Mouse (Mus musculus) Muller cell, postnatal 12 days (primary cell): Measurements from ENCODE around the gene Acsl1.

ENCODE experiments used
- DNase-seq: peaks from one replicate; pipeline ENCODE4 v3.0.0-alpha.2; 2015; ENCODE audit errors: inconsistent ontology term

Acsl1 gene

GRCm38 (mm10) chr8:46504196-46504595 lies 33.4 kb downstream of the Acsl1 start:
- no peak for DNase-seq

GRCm38 (mm10) chr8:46508488-46509395 lies 37.9 kb downstream of the Acsl1 start:
- no peak for DNase-seq

DNA sequence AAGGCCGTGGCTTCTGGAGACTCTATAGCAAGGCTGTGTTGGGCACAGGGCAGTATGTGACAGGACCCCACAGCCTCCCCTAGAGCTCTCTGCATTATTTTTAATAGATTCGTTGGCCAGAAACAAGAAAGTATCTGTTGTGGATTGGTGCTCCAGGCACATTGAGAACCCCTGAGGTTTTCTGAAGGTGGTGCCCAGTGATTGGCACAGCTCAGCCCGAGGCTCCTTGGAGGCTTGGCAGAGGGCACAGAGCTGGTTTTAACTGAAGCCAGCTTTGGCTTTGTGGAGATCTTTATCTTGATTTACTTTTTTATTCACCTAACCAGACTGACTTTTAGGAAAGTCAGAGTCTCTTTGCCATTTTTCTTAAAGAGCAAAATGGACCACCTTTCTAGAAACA lies 38.6 kb downstream of the Acsl1 start:
- no peak for DNase-seq

DNA sequence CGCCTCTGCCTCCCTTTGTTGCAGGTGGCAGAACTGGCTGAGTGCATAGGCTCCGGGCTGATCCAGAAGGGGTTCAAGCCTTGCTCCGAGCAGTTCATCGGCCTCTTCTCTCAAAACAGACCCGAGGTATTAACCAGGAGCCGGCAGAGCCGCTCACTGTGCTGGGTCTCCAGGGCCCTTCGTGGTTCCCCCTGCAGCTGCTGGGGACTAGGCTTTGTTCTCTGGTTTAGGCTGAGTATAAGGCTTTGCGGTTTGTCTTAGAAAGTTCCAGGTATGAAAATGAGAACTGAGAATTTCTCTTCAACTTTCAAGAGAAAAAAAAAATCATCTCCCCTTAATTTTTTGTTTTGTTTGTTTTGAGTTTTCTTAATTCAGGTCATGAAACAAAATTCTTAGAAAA lies 40.5 kb downstream of the Acsl1 start:
- no peak for DNase-seq

DNA sequence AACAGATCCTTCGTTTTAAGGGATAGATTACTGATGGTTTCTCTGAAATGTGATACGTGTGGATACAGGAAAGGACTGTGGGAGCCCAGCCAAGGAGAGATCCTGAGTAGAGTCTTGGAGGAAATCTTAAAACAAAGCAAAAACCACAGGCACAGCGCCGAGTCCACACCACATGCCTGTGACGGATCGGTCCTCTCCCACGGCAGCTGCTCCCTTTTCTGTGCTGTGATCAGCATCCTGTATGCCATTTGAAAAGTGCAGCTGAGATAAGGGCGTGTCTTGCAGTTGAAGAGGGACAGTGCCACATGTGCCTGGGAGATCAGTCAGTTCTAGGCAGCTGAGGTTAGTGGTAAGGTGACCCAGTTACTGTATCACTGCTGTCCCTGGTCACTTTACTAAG lies 41.7 kb downstream of the Acsl1 start:
- DNase-seq, result no peak

DNA sequence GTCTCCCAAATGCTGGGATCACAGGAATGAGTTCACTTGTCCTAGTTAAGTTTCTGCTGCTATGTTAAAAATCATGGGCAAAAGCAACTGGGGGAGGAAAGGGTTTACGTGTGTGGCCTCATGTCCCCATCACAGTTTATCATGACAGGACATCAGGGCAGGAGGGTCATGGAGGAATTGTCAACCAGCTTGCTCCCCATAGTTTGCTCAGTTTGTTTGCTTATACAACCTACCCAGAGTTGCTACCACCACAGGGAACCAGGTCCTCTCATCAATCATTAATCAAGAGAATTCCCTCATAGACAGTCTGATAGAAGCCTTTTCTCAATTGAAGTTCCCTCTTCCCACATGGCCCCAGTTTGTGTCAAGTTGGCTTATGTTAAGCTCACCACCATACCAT lies 43.2 kb downstream of the Acsl1 start:
- DNase-seq, result no peak

DNA sequence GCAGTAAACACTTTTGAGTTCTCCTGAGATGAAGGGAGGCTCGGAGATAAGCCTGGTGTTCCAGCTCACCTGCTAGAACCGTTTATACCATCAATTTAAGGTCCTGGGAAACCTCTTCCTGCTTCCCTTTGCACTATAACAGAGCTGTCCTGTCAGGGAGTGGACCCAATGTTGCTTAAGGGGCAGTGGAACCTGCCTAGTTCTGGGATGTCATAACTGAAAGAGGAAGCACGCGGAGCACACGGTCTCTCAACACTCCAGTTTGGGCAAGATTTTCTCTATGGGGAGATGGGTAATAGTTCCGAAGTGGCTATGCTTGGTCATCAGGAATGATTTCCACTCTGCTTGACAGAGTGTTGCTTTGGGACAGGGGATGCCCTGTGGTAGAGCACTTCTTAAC lies 49.8 kb downstream of the Acsl1 start:
- DNase-seq, result no peak

- DNase-seq, result no peak
These were observed 55.3 kb downstream of the Acsl1 start for GRCm38 (mm10) chr8:46526098-46526497.

- DNase-seq, result no peak
These were observed 56.0 kb downstream of the Acsl1 start for GRCm38 (mm10) chr8:46526821-46527220.

DNA sequence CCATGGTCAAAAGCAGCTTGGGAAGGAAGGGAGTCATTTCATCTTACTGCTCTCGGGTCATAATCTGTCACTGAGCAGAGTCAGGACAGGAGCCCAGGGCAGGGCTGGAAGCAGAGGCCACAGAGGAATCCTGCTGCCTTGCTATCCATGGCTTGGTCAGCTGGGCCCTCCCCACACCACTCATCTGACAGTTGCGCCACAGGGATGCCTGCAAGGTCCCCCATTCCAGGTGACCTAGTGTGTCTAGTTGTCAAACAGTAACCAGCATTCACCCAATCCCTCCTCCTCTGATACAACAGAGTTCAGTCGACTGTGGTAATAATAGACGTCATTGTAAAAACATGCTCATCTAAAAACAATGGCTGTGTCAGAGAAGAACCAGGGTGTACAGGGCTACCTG lies 58.7 kb downstream of the Acsl1 start:
- no peak for DNase-seq

DNA sequence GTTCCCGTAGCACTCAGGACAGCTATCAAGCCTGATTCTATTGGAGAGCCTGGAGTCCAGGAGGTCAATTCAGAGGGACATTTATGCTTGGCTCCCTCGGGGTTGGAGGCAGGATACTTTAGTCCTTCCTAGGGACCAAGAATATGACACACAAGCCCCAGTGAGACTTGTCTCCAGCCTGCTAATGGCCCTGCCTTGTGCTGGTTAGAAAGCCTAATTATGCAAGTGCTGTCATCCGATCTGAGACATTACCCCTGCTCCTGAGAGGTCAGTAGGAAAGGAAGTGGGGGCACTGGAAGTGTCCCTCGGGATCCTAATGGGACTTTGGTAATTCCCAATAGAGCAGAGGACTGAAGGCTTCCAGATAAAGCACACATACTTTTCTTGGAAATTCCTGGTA lies 59.7 kb downstream of the Acsl1 start:
- no peak for DNase-seq

DNA sequence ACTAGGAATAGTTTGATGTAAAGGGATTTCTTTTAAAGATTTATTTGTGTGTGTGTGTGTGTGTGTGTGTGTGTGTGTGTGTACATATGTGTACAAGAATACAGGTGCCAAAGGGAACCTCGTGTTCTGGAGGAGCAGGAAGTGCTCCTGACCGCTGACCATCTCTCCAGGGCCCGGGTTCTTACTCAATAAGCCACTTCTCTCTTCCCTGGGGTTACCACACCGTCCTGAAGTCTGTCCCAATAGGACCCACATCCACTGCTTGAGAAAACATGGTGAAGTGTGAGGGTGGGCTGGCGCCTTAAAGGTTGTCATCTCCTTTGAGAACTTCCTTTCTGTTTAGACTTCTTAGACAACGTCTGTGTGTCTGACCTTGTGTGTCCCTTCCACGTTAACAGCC lies 63.1 kb downstream of the Acsl1 start:
- no peak for DNase-seq

- DNase-seq, result no peak
These were observed 68.9 kb downstream of the Acsl1 start for GRCm38 (mm10) chr8:46539701-46540100.

DNA sequence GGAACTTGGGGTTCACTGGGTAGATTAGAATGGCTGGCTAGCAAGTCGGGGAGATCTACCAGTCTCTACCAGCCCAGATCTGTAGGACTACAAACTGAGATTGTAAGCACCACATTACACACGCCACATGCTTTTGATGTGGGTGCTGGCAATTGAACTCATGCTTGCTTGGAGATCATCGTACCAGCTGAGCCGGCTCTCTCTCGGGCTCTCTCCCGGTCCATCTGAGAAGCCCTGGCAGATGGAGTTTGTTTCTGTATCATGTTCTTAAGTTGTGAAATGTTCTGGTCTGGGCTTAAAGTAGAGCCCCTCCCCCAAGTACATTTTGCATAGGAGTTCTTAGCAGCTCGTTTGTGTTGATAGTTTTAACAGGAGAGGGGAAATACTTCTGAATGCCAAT lies 72.4 kb downstream of the Acsl1 start:
- no peak for DNase-seq

DNA sequence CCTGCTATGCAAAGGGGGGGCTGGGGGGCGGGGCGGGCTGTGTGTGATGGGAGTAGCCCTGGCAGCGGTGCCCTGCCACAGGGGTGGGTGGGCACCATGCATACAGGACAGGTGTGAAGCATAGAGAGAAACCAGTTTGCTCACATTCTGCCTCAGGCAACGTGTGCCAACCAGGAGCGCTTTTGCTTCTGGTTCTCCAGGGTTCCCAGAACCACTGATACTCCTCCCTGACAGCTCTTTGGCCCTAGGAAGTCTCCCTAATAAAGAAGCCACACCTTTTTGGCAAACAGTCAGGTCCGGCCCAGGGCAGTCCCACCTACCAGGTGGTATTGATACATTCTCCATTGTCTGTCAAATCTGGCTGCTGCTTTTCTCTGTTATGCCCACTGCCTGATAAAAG lies 72.8 kb downstream of the Acsl1 start:
- no peak for DNase-seq

DNA sequence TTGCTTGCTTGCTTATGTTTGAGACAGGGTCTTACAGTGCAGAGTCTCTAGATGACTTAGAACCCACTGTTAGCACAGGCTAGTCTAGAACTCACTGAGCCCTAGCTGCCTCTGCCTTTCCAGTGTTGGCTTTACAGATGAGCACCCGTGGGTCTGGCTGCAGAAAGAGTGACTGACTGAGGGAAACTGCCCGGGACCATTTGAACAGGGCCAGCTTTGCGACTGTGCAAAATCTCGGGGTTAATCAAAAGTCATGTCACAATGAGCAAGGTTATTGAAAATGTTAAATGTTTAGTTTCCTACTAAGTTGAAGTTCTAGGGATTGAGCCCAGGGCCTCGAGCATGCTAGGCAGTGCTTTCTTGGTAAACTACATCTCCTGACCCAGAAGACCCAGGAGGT lies 75.0 kb downstream of the Acsl1 start:
- DNase-seq, result no peak

- DNase-seq, result peak; percentile 66
These were observed 75.8 kb downstream of the Acsl1 start for GRCm38 (mm10) chr8:46546431-46547176.

- peak; percentile 52 for DNase-seq
These were observed 76.4 kb downstream of the Acsl1 start for GRCm38 (mm10) chr8:46547245-46547644.

DNA sequence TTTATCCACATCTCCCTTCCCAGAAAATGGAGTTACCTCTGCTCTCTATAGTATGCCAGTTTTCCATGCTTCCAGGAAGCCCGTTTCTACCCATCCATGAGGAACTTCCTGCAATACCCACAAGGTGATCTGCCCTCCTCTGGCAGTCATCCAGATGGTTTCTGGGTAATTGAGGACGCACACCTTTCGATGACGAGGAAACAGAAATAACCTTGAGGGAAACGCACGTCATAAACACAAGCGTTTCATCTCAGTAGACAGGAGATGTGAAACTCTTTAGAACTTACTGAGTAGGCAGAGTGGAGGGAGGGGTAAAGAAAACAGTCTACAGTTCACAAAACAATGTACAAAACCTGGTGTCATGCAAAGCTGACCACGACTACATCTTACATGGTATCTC lies 79.2 kb downstream of the Acsl1 start:
- no peak for DNase-seq

- DNase-seq, result peak; percentile 67
These were observed 80.2 kb downstream of the Acsl1 start for GRCm38 (mm10) chr8:46551029-46551428.

- peak; percentile 99 for DNase-seq
These were observed 81.0 kb downstream of the Acsl1 start, which contains the start of gene Cenpu for GRCm38 (mm10) chr8:46551615-46552440. Cenpu (plus strand) TSS chr8:46552028.

DNA sequence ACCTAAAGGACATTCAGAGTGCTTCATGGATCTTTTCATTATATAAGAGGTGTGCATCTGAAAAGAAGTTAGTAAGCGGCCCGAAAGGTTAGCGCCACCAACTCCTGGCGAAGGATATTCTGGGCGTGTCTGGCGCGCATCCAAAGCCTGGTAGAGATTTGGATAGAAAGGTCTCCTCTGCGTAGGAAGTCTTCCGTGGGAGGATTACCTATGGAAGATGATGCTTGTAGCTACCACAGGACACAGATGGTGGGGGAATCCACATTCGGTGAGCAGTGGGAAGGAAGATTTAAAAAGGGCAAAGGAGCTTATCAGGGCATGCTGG lies 81.6 kb downstream of the Acsl1 start:
- DNase-seq, result no peak
